In the genomic region with DNA sequence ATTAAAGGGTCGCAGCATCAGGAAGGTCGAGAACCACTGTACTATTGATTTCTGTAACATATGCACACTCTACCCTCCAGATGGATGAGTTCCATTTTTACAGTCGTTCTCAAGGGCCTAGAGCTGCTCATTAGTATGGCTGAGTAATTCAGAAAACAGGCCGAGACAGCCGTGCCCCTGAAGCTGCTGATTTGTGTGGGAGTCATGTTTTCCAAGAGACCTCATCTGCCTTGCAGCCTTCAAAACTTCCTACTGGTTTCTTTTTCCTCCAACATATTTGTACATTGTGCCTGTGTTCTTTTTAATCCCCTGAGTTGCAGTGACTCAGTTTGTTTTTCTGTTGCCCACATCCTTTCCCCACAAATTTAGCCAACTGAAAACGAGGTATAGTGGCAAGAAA, we compare ENCODE assay signal across 13 mouse cellular contexts.
DNase-seq lines count a peak whose midpoint lies in the region; ATAC-seq and TF ChIP-seq lines count a peak whose summit lies in the region.
"Had no signal": no experiment of that assay in that cellular context is flagged by ENCODE, and none has a peak within 500 bp of the region (broad histone marks: within the 10 kb centered on the region; RNA-seq: fewer than 3 reads in every experiment).

No protein-coding gene starts in this region.

- H3K4me1 ChIP-seq in CH12.LX (ENCODE audit: control insufficient read depth in 1 of 2, insufficient read depth in 2 of 2), result peaks cover 0 to 4% of the 10 kb centered on the region in 2 experiments; a peak in 2 of 4 replicates
- H3K4me1 ChIP-seq in embryonic fibroblast, embryonic 13.5 days (ENCODE audit: control insufficient read depth, insufficient read depth, low read length), result peaks cover 11% of the 10 kb centered on the region
- 0 out of 2 replicates have a peak, but pooled peaks cover 10% of the 10 kb centered on the region for H3K4me1 ChIP-seq in midbrain, embryonic 15.5 days
- H3K4me1 ChIP-seq in forebrain, postnatal 0 days (ENCODE audit: insufficient read depth), result no peaks in the 10 kb centered on the region

- in situ Hi-C loops in CH12.LX (cut with MboI; ENCODE audit: low pct_ligation_motif_present, low pct_unique_long_range_greater_than_20kb, low sequenced_read_pairs), result no loop called here

- no peak overlapping the region for H3K9ac ChIP-seq in CH12.LX (ENCODE audit: insufficient read depth, low read depth)
- no peak overlapping the region for H3K9ac ChIP-seq in midbrain, embryonic 15.5 days
- no peak overlapping the region for H3K9ac ChIP-seq in forebrain, postnatal 0 days
- H3K9ac ChIP-seq: heart, embryonic 13.5 days; hindbrain, embryonic 13.5 days had no signal

- ATAC-seq in midbrain, embryonic 15.5 days (replicated peaks), result no peak
- no peak for ATAC-seq in forebrain, postnatal 0 days

- no peaks in the 10 kb centered on the region for H3K9me3 ChIP-seq in CH12.LX (replicated peaks; ENCODE audit: low read length)
- no peaks in the 10 kb centered on the region for H3K9me3 ChIP-seq in midbrain, embryonic 15.5 days
- no peaks in the 10 kb centered on the region for H3K9me3 ChIP-seq in forebrain, postnatal 0 days (ENCODE audit: low read length)
- H3K9me3 ChIP-seq: heart, embryonic 13.5 days; hindbrain, embryonic 13.5 days had no signal

- no peak for TF ChIP-seq POLR2A in CH12.LX (IDR thresholded peaks at IDR 0.05; ENCODE audit: low read depth, low read length)
- no peak for TF ChIP-seq POLR2A in embryonic fibroblast, embryonic 13.5 days (IDR thresholded peaks at IDR 0.05; ENCODE audit: low read depth, low read length)

- no peaks in the 10 kb centered on the region for H3K79me2 ChIP-seq in CH12.LX (replicated peaks; ENCODE audit: control insufficient read depth, extremely low read depth, insufficient read depth, poor library complexity, severe bottlenecking)

- TF ChIP-seq RAD21 in CH12.LX (IDR thresholded peaks at IDR 0.05; ENCODE audit: low read depth, low read length), result no peak

- H3K27ac ChIP-seq in CH12.LX (ENCODE audit: insufficient read depth, low read depth), result no peak overlapping the region
- peak overlapping the region; percentile 62 for H3K27ac ChIP-seq in embryonic fibroblast, embryonic 13.5 days (ENCODE audit: insufficient read depth, low read length)
- H3K27ac ChIP-seq in midbrain, embryonic 15.5 days, result no peak overlapping the region
- no peak overlapping the region for H3K27ac ChIP-seq in forebrain, postnatal 0 days (ENCODE audit: low read depth, low read length)
- H3K27ac ChIP-seq: heart, embryonic 13.5 days; hindbrain, embryonic 13.5 days had no signal

- peak; percentile 17 to 25 for DNase-seq in frontal cortex, postnatal 36 days (ENCODE audit: low spot score in 2 of 2)
- no peak for DNase-seq in frontal cortex, postnatal 25 days (ENCODE audit: low spot score in 2 of 2)
- DNase-seq in left cerebral cortex, adult 18-20 months (ENCODE audit: low spot score in 2 of 2), result peak; percentile 20 to 26
- DNase-seq in left cerebral cortex, postnatal 4 days, result no peak
- DNase-seq in CH12.LX (ENCODE audit: extremely low read depth), result peak; percentile 51
- DNase-seq in forebrain, postnatal 0 days, result no peak
- DNase-seq: cerebellum, adult 8-10 months; kidney, adult 11 months had no signal

- H3K4me2 ChIP-seq in CH12.LX (ENCODE audit: insufficient read depth, low read depth, poor library complexity, severe bottlenecking), result peak overlapping the region; percentile 50; the same call in 1 of the 2 replicates
- no peak overlapping the region for H3K4me2 ChIP-seq in midbrain, embryonic 15.5 days
- no peak overlapping the region for H3K4me2 ChIP-seq in forebrain, postnatal 0 days (ENCODE audit: low read depth)
- H3K4me2 ChIP-seq: heart, embryonic 13.5 days; hindbrain, embryonic 13.5 days; liver, embryonic 11.5 days had no signal

- dilution Hi-C loops in CH12.LX (cut with MboI; ENCODE audit: extremely low pct_ligation_motif_present, extremely low pct_unique_long_range_greater_than_20kb, low sequenced_read_pairs), result no loop called here

- intact Hi-C loops in left cerebral cortex, postnatal 4 days (cut with DNase I), result no loop called here

- no peaks in the 10 kb centered on the region for H3K36me3 ChIP-seq in CH12.LX (replicated peaks in 1 of 2; ENCODE audit: control insufficient read depth in 1 of 2, insufficient read depth in 1 of 2, low read length in 1 of 2)
- H3K36me3 ChIP-seq in midbrain, embryonic 15.5 days (replicated peaks), result no peaks in the 10 kb centered on the region
- no peaks in the 10 kb centered on the region for H3K36me3 ChIP-seq in forebrain, postnatal 0 days (ENCODE audit: insufficient read depth)
- H3K36me3 ChIP-seq: heart, embryonic 13.5 days; hindbrain, embryonic 13.5 days had no signal

- H3K27me3 ChIP-seq in CH12.LX (replicated peaks), result no peaks in the 10 kb centered on the region
- no peaks in the 10 kb centered on the region for H3K27me3 ChIP-seq in midbrain, embryonic 15.5 days (replicated peaks)
- no peaks in the 10 kb centered on the region for H3K27me3 ChIP-seq in forebrain, postnatal 0 days (ENCODE audit: insufficient read depth, low read length)
- H3K27me3 ChIP-seq: heart, embryonic 13.5 days; hindbrain, embryonic 13.5 days had no signal

- WGBS in midbrain, embryonic 15.5 days, result 47% methylated on average over 6 of the region's 6 CpGs
- 30% methylated on average over 6 of the region's 6 CpGs for WGBS in forebrain, postnatal 0 days

- TF ChIP-seq CTCF in CH12.LX (conservative IDR thresholded peaks at IDR 0.05 in 1 of 2, IDR thresholded peaks at IDR 0.05 in 1 of 2; ENCODE audit: low read depth in 2 of 2, low read length in 2 of 2), result no peak
- TF ChIP-seq CTCF in embryonic fibroblast, embryonic 13.5 days (IDR thresholded peaks at IDR 0.05; ENCODE audit: borderline replicate concordance, insufficient read depth, low read length), result no peak
- TF ChIP-seq CTCF in forebrain, postnatal 0 days (IDR thresholded peaks at IDR 0.05; ENCODE audit: low read depth), result no peak

- TF ChIP-seq EP300 in CH12.LX (IDR thresholded peaks at IDR 0.05; ENCODE audit: low read length), result peak; percentile 58

- H3K4me3 ChIP-seq in CH12.LX (replicated peaks in 1 of 3; ENCODE audit: low read depth in 2 of 3, low read length in 2 of 3, poor library complexity in 1 of 3), result no peak overlapping the region
- no peak overlapping the region for H3K4me3 ChIP-seq in embryonic fibroblast, embryonic 13.5 days (ENCODE audit: insufficient read depth, low read length)
- no peak overlapping the region for H3K4me3 ChIP-seq in midbrain, embryonic 15.5 days
- H3K4me3 ChIP-seq in forebrain, postnatal 0 days (ENCODE audit: low read depth, low read length), result no peak overlapping the region
- H3K4me3 ChIP-seq: heart, embryonic 13.5 days; hindbrain, embryonic 13.5 days had no signal

TF ChIP-seq in CH12.LX, 34 proteins besides CTCF, POLR2A, EP300 and RAD21:
- TF ChIP-seq JUND (conservative IDR thresholded peaks at IDR 0.05; ENCODE audit: low read depth, low read length), result peak; percentile 74
- peak; percentile 26; the same call in 1 of the 2 replicates for TF ChIP-seq IRF4 (IDR thresholded peaks at IDR 0.05; ENCODE audit: low read depth, low read length)
- no peak for TF ChIP-seq POLR2AphosphoS2 (IDR thresholded peaks at IDR 0.05; ENCODE audit: low read depth, low read length)
- TF ChIP-seq ETS1 (conservative IDR thresholded peaks at IDR 0.05; ENCODE audit: low read depth, low read length), result peak; percentile 50; the same call in 1 of the 2 replicates
- TF ChIP-seq JUN (IDR thresholded peaks at IDR 0.05; ENCODE audit: insufficient read depth, low read depth, low read length), result peak; percentile 35; the same call in 1 of the 2 replicates
- TF ChIP-seq E2F4 (IDR thresholded peaks at IDR 0.05; ENCODE audit: insufficient replicate concordance, low read depth, low read length), result no peak

Comparison
In these comparisons a context has a peak if more than half of its experiments do, and no peak if none do; other contexts are left out.
1. DNase-seq: peak in frontal cortex, postnatal 36 days (2 of 2), left cerebral cortex, adult 18-20 months (2 of 2) and CH12.LX (single experiment); none in frontal cortex, postnatal 25 days (0 of 2), left cerebral cortex, postnatal 4 days (single experiment) and forebrain, postnatal 0 days (single experiment).